ENCODE assay signal across 14 mouse cellular contexts in genomic region chr3:89898011-89898410, GRCm38 (mm10).
"Had no signal": no experiment of that assay in that cellular context is flagged by ENCODE, and none has a peak within 500 bp of the region (broad histone marks: within the 10 kb centered on the region; RNA-seq: fewer than 3 reads in every experiment).

No protein-coding gene starts in this region.

- H3K4me3 ChIP-seq: limb, embryonic 13.5 days; megakaryocyte, embryonic 14.5 days; midbrain, embryonic 15.5 days; neural tube, embryonic 13.5 days; stomach, embryonic 15.5 days had no signal

- H3K36me3 ChIP-seq: limb, embryonic 13.5 days; midbrain, embryonic 15.5 days; neural tube, embryonic 13.5 days; stomach, embryonic 15.5 days had no signal

- ATAC-seq: midbrain, embryonic 15.5 days had no signal

- H3K27ac ChIP-seq: limb, embryonic 13.5 days; liver, embryonic 14.5 days; macrophage; midbrain, embryonic 15.5 days; neural tube, embryonic 13.5 days; stomach, embryonic 15.5 days had no signal

- H3K4me2 ChIP-seq: limb, embryonic 13.5 days; midbrain, embryonic 11.5 days; midbrain, embryonic 15.5 days; neural tube, embryonic 13.5 days; stomach, embryonic 15.5 days had no signal

- H3K9me3 ChIP-seq: limb, embryonic 13.5 days; midbrain, embryonic 15.5 days; neural tube, embryonic 13.5 days; stomach, embryonic 15.5 days had no signal

- DNase-seq: kidney, adult 18-20 months; kidney, postnatal 14 days; lung, adult 2 months; lung, postnatal 10 days; right cerebral cortex, postnatal 14 days; thymus, postnatal 4 days had no signal

- H3K4me1 ChIP-seq: midbrain, embryonic 15.5 days had no signal

- H3K9ac ChIP-seq: limb, embryonic 13.5 days; liver, embryonic 14.5 days; midbrain, embryonic 15.5 days; neural tube, embryonic 13.5 days; stomach, embryonic 15.5 days had no signal

- H3K27me3 ChIP-seq: limb, embryonic 13.5 days; midbrain, embryonic 15.5 days; neural tube, embryonic 13.5 days; stomach, embryonic 15.5 days had no signal
